Mouse (Mus musculus) CH12.LX (cell line): ENCODE data around the gene Car5a.

Experiments
- CHD2 ChIP-seq: IDR thresholded peaks from 2 replicates; pipeline ENCODE4 v1.6.1; 2011; ENCODE audit warnings: low read length, improper control_type of control experiment
- CTCF ChIP-seq, 2 experiments: IDR thresholded peaks in 1 of 2; conservative IDR thresholded peaks in 1 of 2; 2 replicates each; pipeline ENCODE4 v1.5.1; 2011 to 2012; ENCODE audit warnings: low read depth in 2 of 2, low read length in 2 of 2, improper control_type of control experiment in 1 of 2, inconsistent platforms in 1 of 2, mild to moderate bottlenecking in 1 of 2, moderate library complexity in 1 of 2
- E2F4 ChIP-seq: IDR thresholded peaks from 2 replicates; pipeline ENCODE4 v1.6.1; 2011; ENCODE audit warnings: low read depth, low read length, improper control_type of control experiment; ENCODE audit not compliant: insufficient replicate concordance
- EP300 ChIP-seq: IDR thresholded peaks from 2 replicates; pipeline ENCODE4 v1.6.1; 2011; ENCODE audit warnings: low read length, improper control_type of control experiment
- HCFC1 ChIP-seq: IDR thresholded peaks from 2 replicates; pipeline ENCODE4 v1.6.1; 2012; ENCODE audit warnings: low read depth, mild to moderate bottlenecking, inconsistent platforms, low read length, improper control_type of control experiment
- JUND ChIP-seq: conservative IDR thresholded peaks from 2 replicates; pipeline ENCODE4 v1.6.1; 2011; ENCODE audit warnings: low read depth, low read length, improper control_type of control experiment
- KAT2A ChIP-seq: IDR thresholded peaks from 2 replicates; pipeline ENCODE4 v1.6.1; 2012; ENCODE audit warnings: low read length, improper control_type of control experiment, inconsistent platforms; ENCODE audit not compliant: insufficient replicate concordance
- POLR2A ChIP-seq: IDR thresholded peaks from 2 replicates; pipeline ENCODE4 v1.6.1; 2011; ENCODE audit warnings: low read depth, mild to moderate bottlenecking, improper control_type of control experiment, low read length
- POLR2AphosphoS2 ChIP-seq: IDR thresholded peaks from 2 replicates; pipeline ENCODE4 v1.6.1; 2011; ENCODE audit warnings: low read depth, low read length, improper control_type of control experiment
- SIN3A ChIP-seq: IDR thresholded peaks from 2 replicates; pipeline ENCODE4 v1.6.1; 2012; ENCODE audit warnings: low read length, improper control_type of control experiment, inconsistent platforms
- UBTF ChIP-seq: IDR thresholded peaks from 2 replicates; pipeline ENCODE4 v1.6.1; 2012; ENCODE audit warnings: low read depth, mild to moderate bottlenecking, inconsistent platforms, low read length, improper control_type of control experiment, moderate library complexity
- USF1 ChIP-seq: IDR thresholded peaks from 2 replicates; pipeline ENCODE4 v1.6.1; 2014; ENCODE audit warnings: low read depth, mild to moderate bottlenecking, inconsistent platforms, low read length, improper control_type of control experiment
- ZC3H11A ChIP-seq: IDR thresholded peaks from 2 replicates; pipeline ENCODE4 v1.6.1; 2012; ENCODE audit warnings: low read depth, mild to moderate bottlenecking, inconsistent platforms, low read length, improper control_type of control experiment

DNA sequence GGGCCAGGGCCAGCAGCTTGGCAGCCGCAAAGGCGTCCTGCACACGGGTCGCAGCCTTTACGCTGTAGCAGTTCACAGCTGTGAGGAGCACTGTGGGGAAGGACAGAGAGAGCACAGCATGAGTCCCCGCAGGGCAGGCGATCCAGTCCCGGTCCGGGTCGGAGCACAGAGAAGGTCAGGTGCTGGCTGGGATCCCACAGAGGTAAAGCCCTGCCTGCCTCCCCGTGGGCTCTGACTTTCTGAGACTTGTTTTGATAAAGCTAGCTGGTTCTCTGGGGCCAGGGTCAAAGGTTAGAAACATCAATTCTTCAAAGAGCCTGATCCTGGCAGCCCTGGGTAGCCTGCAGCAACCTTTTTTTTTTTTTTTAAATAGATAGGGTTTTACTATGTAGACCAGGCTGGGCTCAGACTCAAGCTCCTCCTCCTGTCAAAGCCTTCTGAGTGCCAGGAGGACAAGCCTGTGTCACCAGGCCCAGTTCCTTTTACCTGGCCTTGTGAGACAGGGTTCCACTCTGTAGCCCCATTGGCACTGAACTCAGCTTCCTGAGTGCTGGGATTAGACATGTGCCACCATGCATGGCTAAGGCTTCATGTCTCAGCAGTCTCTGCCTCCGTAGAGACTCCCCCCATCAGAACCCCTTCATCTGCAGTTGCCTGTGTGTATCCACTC lies 48.1 kb downstream of the Car5a start:
- TF ChIP-seq CTCF (conservative IDR thresholded peaks at IDR 0.05 in 1 of 2, IDR thresholded peaks at IDR 0.05 in 1 of 2; ENCODE audit: low read depth in 2 of 2, low read length in 2 of 2), result no peak
- TF ChIP-seq USF1, result no peak
- no peak for TF ChIP-seq KAT2A
- no peak for TF ChIP-seq CHD2
- no peak for TF ChIP-seq HCFC1
- no peak for TF ChIP-seq E2F4
- TF ChIP-seq POLR2AphosphoS2, result no peak; the same call in 1 of the 2 replicates
- no peak for TF ChIP-seq POLR2A
- TF ChIP-seq JUND, result no peak
- TF ChIP-seq EP300, result no peak
- no peak for TF ChIP-seq ZC3H11A
- no peak for TF ChIP-seq UBTF
- TF ChIP-seq SIN3A, result no peak
